Mouse (Mus musculus) liver, embryonic 16.5 days (tissue): ENCODE measurements around the gene Tmem88. TPM values are rescaled to one million over a fixed set of nuclear protein-coding genes. Genes with fewer than 3 reads are reported as not detected.

Source experiments
- ATAC-seq: fragments of 200-750 bp; cut with Nextera tagmentation; 2 replicates; pipeline ENCODE4 v1.8.0; 2017; ENCODE audit warnings: low read depth, mild to moderate bottlenecking, moderate number of reproducible peaks, moderate library complexity
- H3K27ac ChIP-seq: fragments of 300-500 bp; sonication (generic); 2 replicates; pipeline ENCODE4 v1.5.1; 2014; ENCODE audit warnings: mild to moderate bottlenecking, low read length
- H3K27me3 ChIP-seq: fragments of 300-500 bp; sonication (generic); 2 replicates; pipeline ENCODE4 v1.6.1; 2014; ENCODE audit warnings: low read depth, low read length, mixed read lengths; ENCODE audit not compliant: control insufficient read depth, insufficient read depth
- H3K36me3 ChIP-seq: fragments of 300-500 bp; sonication (generic); 2 replicates; pipeline ENCODE4 v1.6.1; 2014; ENCODE audit warnings: mild to moderate bottlenecking; ENCODE audit not compliant: control insufficient read depth, insufficient read depth
- H3K4me1 ChIP-seq: fragments of 300-500 bp; sonication (generic); 2 replicates; pipeline ENCODE4 v1.6.1; 2014; ENCODE audit warnings: low read depth, low read length, mixed read lengths; ENCODE audit not compliant: control insufficient read depth
- H3K4me2 ChIP-seq: fragments of 300-500 bp; sonication (generic); 2 replicates; pipeline ENCODE4 v1.6.1; 2014; ENCODE audit warnings: low read depth, low read length, mixed read lengths
- H3K4me3 ChIP-seq: fragments of 300-500 bp; sonication (generic); 2 replicates; pipeline ENCODE4 v1.5.1; 2014; ENCODE audit warnings: low read depth, mild to moderate bottlenecking, low read length
- H3K9ac ChIP-seq: fragments of 300-500 bp; sonication (generic); 2 replicates; pipeline ENCODE4 v1.6.1; 2014; ENCODE audit warnings: low read depth, low read length
- H3K9me3 ChIP-seq: fragments of 300-500 bp; sonication (generic); replicated peaks from 2 replicates; pipeline ENCODE4 v1.6.1; 2016; ENCODE audit warnings: low read length; ENCODE audit not compliant: control insufficient read depth
- WGBS: fragments of 180-500 bp; shearing (Covaris S2); extraction: QIAGEN DNeasy Blood & Tissue Kit; methylation state at CpG from one replicate; pipeline ENCODE4 v1.1.7; 2014; ENCODE audit not compliant: insufficient replicate concordance; 5-methylcytosine and 5-hydroxymethylcytosine counted together
- polyA plus RNA-seq: library from polyadenylated mRNA; unstranded; fragments of >200 nt; fragmentation: Nextera tagmentation; extraction: Ambion mirVana; gene quantifications from 2 replicates; pipeline ENCODE4 v1.2.1, GENCODE M21; 2015

Gene Tmem88
- polyA plus RNA-seq, 1 experiment from 2014 or later, result 7.8 TPM

DNA sequence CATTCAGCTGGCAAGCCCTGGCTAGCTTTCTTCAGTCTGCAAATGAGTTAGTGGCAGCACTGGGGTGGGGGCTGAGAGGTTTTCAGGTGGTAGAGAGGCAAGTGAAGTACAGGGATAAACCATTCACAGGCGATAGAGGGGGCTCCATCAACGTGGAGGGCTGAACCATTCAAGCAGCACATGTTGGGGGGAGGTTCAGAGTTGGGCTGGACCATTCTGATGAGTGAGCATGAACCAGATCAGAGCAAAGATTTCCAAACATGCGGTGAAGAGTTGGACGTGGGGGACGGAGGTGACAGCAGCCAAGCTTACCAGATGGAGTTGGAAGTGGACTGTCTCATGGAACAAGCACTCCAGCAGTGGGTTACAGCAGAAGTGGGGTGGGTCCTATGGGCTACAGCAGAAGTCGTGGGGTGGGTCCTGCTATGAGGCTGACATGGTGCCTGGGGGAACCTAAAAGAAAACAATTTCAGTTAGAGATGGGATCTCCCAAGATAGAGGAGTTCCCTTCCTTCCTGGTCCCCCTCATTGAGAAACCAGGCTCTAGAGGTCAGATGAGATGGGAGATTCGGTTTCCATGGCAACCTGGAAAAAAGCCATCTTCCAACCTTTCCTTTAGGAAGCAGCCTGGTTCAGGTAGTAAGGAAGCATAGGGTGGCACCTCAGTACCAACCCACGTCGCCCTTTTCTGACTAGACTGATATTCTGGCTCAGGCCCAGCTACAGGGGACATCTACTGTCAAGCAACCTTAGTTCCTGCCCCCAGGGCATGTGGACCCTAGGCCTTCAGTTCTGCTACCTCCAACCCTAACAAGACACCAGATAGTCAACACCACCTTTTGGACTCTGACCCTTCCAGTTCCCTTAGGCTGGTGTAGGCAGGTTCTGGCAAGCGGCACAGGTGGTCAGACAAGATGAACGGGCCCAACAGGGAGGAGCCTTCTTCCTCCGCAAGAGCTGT, 15.5 kb upstream of the Tmem88 start, which contains the start of gene Kdm6b:
Kdm6b (minus strand) TSS at position 455 of the 961 bp plus-strand sequence.
- H3K36me3 ChIP-seq, result no peaks in the 10 kb centered on the region
- no peak for ATAC-seq
- peak within 1 kb of the TSS; percentile 24 for H3K4me3 ChIP-seq
- peaks cover 27% of the 10 kb centered on the region for H3K27me3 ChIP-seq
- no peaks in the 10 kb centered on the region for H3K9me3 ChIP-seq
- peak within 1 kb of the TSS; percentile 90 for H3K27ac ChIP-seq
- peak within 1 kb of the TSS; percentile 35; the same call in 1 of the 2 replicates for H3K9ac ChIP-seq
- 40% methylated on average over 12 of the region's 12 CpGs for WGBS
- H3K4me2 ChIP-seq, result peak within 1 kb of the TSS; percentile 100
- H3K4me1 ChIP-seq, result peaks cover 66% of the 10 kb centered on the region

- H3K4me3 ChIP-seq, result no peak overlapping the region
- no peak for ATAC-seq
- peaks cover 17% of the 10 kb centered on the region for H3K27me3 ChIP-seq
- 66% methylated on average over 7 of the region's 7 CpGs for WGBS
- H3K4me2 ChIP-seq, result peak overlapping the region; percentile 100
- no peak overlapping the region for H3K9ac ChIP-seq
- H3K36me3 ChIP-seq, result no peaks in the 10 kb centered on the region
- H3K9me3 ChIP-seq, result no peaks in the 10 kb centered on the region
- H3K27ac ChIP-seq, result peak overlapping the region; percentile 90
- peaks cover 63% of the 10 kb centered on the region for H3K4me1 ChIP-seq
Measured at GRCm38 (mm10) chr11:69412548-69412947, 14.5 kb upstream of the Tmem88 start.

DNA sequence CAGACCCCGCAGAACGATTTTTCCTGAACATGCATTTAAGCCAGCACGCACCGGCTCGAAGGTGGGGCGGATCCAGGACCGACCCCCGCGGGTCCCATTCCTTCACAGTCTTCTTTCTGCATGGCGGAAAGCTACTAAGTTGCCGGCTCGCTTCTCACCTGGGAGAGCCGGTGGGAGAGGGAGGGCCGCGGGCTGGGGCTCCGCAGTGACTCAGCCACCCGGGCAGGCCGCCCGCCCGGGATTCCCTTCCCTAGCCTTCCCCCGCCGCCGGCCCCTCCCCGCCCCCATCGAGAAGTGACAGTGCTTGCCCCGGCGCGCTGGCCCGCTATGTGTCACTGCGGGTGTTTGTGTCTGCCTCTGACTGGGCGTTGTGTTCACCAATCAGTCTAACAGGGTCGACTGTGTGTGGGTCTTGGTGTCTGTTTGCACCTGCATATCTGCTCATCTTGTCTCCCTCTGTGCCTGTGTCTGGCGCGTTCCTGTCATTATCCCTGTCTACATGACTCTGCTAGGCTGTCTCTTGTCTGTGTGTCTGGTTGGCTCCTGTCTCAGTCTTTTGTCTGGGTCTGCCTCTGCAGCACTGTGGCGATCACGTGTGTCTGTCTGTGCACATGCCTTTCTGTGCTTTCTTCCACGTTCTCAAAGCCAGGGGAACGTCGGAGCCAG, 13.6 kb upstream of the Tmem88 start:
- peaks cover 8% of the 10 kb centered on the region for H3K27me3 ChIP-seq
- no peaks in the 10 kb centered on the region for H3K36me3 ChIP-seq
- H3K4me3 ChIP-seq, result peak overlapping the region; percentile 86
- ATAC-seq, result peak; percentile 14
- WGBS, result under 1% methylated on average over 39 of the region's 39 CpGs
- H3K9me3 ChIP-seq, result no peaks in the 10 kb centered on the region
- peaks cover 56% of the 10 kb centered on the region for H3K4me1 ChIP-seq
- H3K27ac ChIP-seq, result peak overlapping the region; percentile 90
- H3K4me2 ChIP-seq, result peak overlapping the region; percentile 100
- H3K9ac ChIP-seq, result peak overlapping the region; percentile 75

DNA sequence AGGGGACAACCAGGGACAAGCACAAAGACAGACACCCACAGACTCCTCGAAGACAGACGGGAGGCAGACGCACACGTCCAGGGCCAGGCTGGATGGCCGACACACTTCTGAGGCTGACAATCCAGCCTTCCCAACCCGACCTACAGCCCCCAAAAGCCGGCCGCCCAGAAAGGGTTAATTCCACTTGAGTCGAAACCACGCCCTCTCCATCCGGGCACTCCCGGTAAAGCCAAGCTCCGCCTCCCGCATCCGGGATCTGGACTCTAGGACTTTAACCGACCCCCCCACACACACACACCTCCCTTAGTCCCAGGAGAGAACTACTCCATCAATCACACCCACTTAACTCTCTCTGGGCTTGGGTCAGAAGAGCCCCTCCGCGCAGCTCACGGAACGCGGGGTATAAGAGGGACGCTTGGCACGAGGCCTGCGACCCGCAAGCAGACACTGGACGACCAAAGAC, 13.1 kb upstream of the Tmem88 start:
- H3K4me2 ChIP-seq, result peak overlapping the region; percentile 100
- no peaks in the 10 kb centered on the region for H3K9me3 ChIP-seq
- peak; percentile 42 for ATAC-seq
- H3K4me3 ChIP-seq, result peak overlapping the region; percentile 86
- H3K27me3 ChIP-seq, result 0 out of 2 replicates have a peak, but pooled peaks cover 6% of the 10 kb centered on the region
- peaks cover 54% of the 10 kb centered on the region for H3K4me1 ChIP-seq
- peaks cover 5% of the 10 kb centered on the region; the same call in 1 of the 2 replicates for H3K36me3 ChIP-seq
- peak overlapping the region; percentile 75 for H3K9ac ChIP-seq
- 0% methylated on average over 26 of the region's 26 CpGs for WGBS
- peak overlapping the region; percentile 90 for H3K27ac ChIP-seq

- no peak for ATAC-seq
- Histone ChIP-seq H3K36me3 (peaks cover 10% of the 10 kb centered on the region; the same call in 1 of the 2 replicates), H3K4me1 (peaks cover 54% of the 10 kb centered on the region), H3K9me3 (no peaks in the 10 kb centered on the region), H3K27me3 (0 out of 2 replicates have a peak, but pooled peaks cover 3% of the 10 kb centered on the region), H3K4me3 (peak overlapping the region; percentile 86), H3K4me2 (peak overlapping the region; percentile 100), H3K27ac (peak overlapping the region; percentile 90), H3K9ac (peak overlapping the region; percentile 75)
- WGBS, result under 1% methylated on average over 41 of the region's 41 CpGs
Measured at GRCm38 (mm10) chr11:69410310-69411072, 12.5 kb upstream of the Tmem88 start.

GRCm38 (mm10) chr11:69410045-69410309, 11.9 kb upstream of the Tmem88 start:
- Histone ChIP-seq H3K27ac (peak overlapping the region; percentile 90), H3K9ac (peak overlapping the region; percentile 75), H3K9me3 (no peaks in the 10 kb centered on the region), H3K36me3 (peaks cover 10% of the 10 kb centered on the region; the same call in 1 of the 2 replicates), H3K4me2 (peak overlapping the region; percentile 100), H3K4me1 (peaks cover 54% of the 10 kb centered on the region), H3K4me3 (peak overlapping the region; percentile 86), H3K27me3 (no peaks in the 10 kb centered on the region)
- no peak for ATAC-seq
- WGBS, result 0% methylated on average over 18 of the region's 18 CpGs

GRCm38 (mm10) chr11:69409378-69410044, 11.5 kb upstream of the Tmem88 start:
- ATAC-seq, result peak; percentile 22
- peak overlapping the region; percentile 100 for H3K4me2 ChIP-seq
- H3K9ac ChIP-seq, result peak overlapping the region; percentile 75
- H3K4me1 ChIP-seq, result peaks cover 54% of the 10 kb centered on the region
- H3K36me3 ChIP-seq, result peaks cover 10% of the 10 kb centered on the region
- H3K4me3 ChIP-seq, result peak overlapping the region; percentile 86
- H3K27me3 ChIP-seq, result no peaks in the 10 kb centered on the region
- H3K27ac ChIP-seq, result peak overlapping the region; percentile 90
- no peaks in the 10 kb centered on the region for H3K9me3 ChIP-seq
- under 1% methylated on average over 42 of the region's 46 CpGs for WGBS
